Mouse (Mus musculus) heart, embryonic 11.5 days (tissue): ENCODE data around the gene Actr10. TPM values are rescaled to one million over a fixed set of nuclear protein-coding genes. Genes with fewer than 3 reads are reported as not detected.

Source experiments
- ATAC-seq: fragments of 200-750 bp; cut with Nextera tagmentation; replicated peaks from 2 replicates; pipeline ENCODE4 v1.8.0; 2017; ENCODE audit warnings: moderate library complexity; ENCODE audit not compliant: insufficient number of reproducible peaks, low FRiP score, low TSS enrichment
- H3K27ac ChIP-seq: fragments of 300-500 bp; sonication (generic); 2 replicates; pipeline ENCODE4 v1.5.1; 2014; ENCODE audit warnings: mild to moderate bottlenecking, low read depth, low read length
- H3K27me3 ChIP-seq: fragments of 300-500 bp; sonication (generic); 2 replicates; pipeline ENCODE4 v1.6.1; 2014; ENCODE audit warnings: mild to moderate bottlenecking, low read length, mixed read lengths; ENCODE audit not compliant: control insufficient read depth, insufficient read depth
- H3K36me3 ChIP-seq: fragments of 300-500 bp; sonication (generic); 2 replicates; pipeline ENCODE4 v1.6.1; 2014; ENCODE audit warnings: mild to moderate bottlenecking, low read length, moderate library complexity, mixed read lengths; ENCODE audit not compliant: control insufficient read depth, insufficient read depth
- H3K4me1 ChIP-seq: fragments of 300-500 bp; sonication (generic); 2 replicates; pipeline ENCODE4 v1.6.1; 2014; ENCODE audit warnings: low read length; ENCODE audit not compliant: control insufficient read depth, insufficient read depth
- H3K4me2 ChIP-seq: fragments of 300-500 bp; sonication (generic); 2 replicates; pipeline ENCODE4 v1.6.1; 2014; ENCODE audit warnings: mild to moderate bottlenecking, moderate library complexity
- H3K4me3 ChIP-seq: fragments of 300-500 bp; sonication (generic); 2 replicates; pipeline ENCODE4 v1.5.1; 2014; ENCODE audit warnings: low read depth, low read length
- H3K9ac ChIP-seq: fragments of 300-500 bp; sonication (generic); 2 replicates; pipeline ENCODE4 v1.6.1; 2014; ENCODE audit warnings: mild to moderate bottlenecking, low read depth, low read length, moderate library complexity
- H3K9me3 ChIP-seq: fragments of 300-500 bp; sonication (generic); replicated peaks from 2 replicates; pipeline ENCODE4 v1.6.1; 2016; ENCODE audit warnings: low read length; ENCODE audit not compliant: control insufficient read depth
- WGBS: fragments of 180-500 bp; shearing (Covaris S2); extraction: QIAGEN DNeasy Blood & Tissue Kit; methylation state at CpG from one replicate; pipeline ENCODE4 v1.1.7; 2014; ENCODE audit not compliant: insufficient replicate concordance; 5-methylcytosine and 5-hydroxymethylcytosine counted together
- polyA plus RNA-seq: library from polyadenylated mRNA; unstranded; fragments of >200 nt; fragmentation: Nextera tagmentation; extraction: Ambion mirVana; gene quantifications from 2 replicates; pipeline ENCODE4 v1.2.1, GENCODE M21; 2014

Actr10 gene
- polyA plus RNA-seq, result 201 and 216 TPM in 2 replicates

GRCm38 (mm10) chr12:70937571-70938384 is at the start of gene Actr10:
Actr10 (plus strand) TSS chr12:70937857.
- H3K4me3 ChIP-seq, result peak within 1 kb of the TSS; percentile 95
- no peaks in the 10 kb centered on the region for H3K9me3 ChIP-seq
- peaks cover 5% of the 10 kb centered on the region for H3K36me3 ChIP-seq
- peak within 1 kb of the TSS; percentile 80 for H3K4me2 ChIP-seq
- under 1% methylated on average over 59 of the region's 59 CpGs for WGBS
- peak within 1 kb of the TSS; percentile 93 for H3K27ac ChIP-seq
- H3K9ac ChIP-seq, result peak within 1 kb of the TSS; percentile 94
- no peaks in the 10 kb centered on the region for H3K27me3 ChIP-seq
- H3K4me1 ChIP-seq, result peaks cover 2% of the 10 kb centered on the region; the same call in 1 of the 2 replicates
- ATAC-seq, result peak; percentile 95

- 75% methylated on average over 5 of the region's 5 CpGs for WGBS
- no peak for ATAC-seq
- H3K36me3 ChIP-seq, result peaks cover 17% of the 10 kb centered on the region
These were observed 47.3 kb upstream of the Actr10 start for GRCm38 (mm10) chr12:70890405-70890804.

GRCm38 (mm10) chr12:70890874-70891470 is 46.7 kb upstream of the Actr10 start:
- no peaks in the 10 kb centered on the region for H3K4me1 ChIP-seq
- no peak overlapping the region for H3K9ac ChIP-seq
- no peak overlapping the region for H3K27ac ChIP-seq
- H3K4me2 ChIP-seq, result no peak overlapping the region
- no peaks in the 10 kb centered on the region for H3K9me3 ChIP-seq
- H3K4me3 ChIP-seq, result no peak overlapping the region
- H3K36me3 ChIP-seq, result peaks cover 19% of the 10 kb centered on the region
- H3K27me3 ChIP-seq, result no peaks in the 10 kb centered on the region
- no peak for ATAC-seq
- WGBS, result 86% methylated on average over 8 of the region's 8 CpGs

More at GRCm38 (mm10) chr12:70890405-70890804, 47.3 kb upstream of the Actr10 start:
- no peak overlapping the region for H3K9ac ChIP-seq
- no peak overlapping the region for H3K27ac ChIP-seq
- no peaks in the 10 kb centered on the region for H3K4me1 ChIP-seq
- H3K27me3 ChIP-seq, result no peaks in the 10 kb centered on the region
- no peaks in the 10 kb centered on the region for H3K9me3 ChIP-seq
- H3K4me2 ChIP-seq, result no peak overlapping the region
- H3K4me3 ChIP-seq, result no peak overlapping the region

- no peak overlapping the region for H3K4me2 ChIP-seq
These were observed 42.4 kb upstream of the Actr10 start for GRCm38 (mm10) chr12:70895275-70895674.

GRCm38 (mm10) chr12:70896068-70896467 is 41.6 kb upstream of the Actr10 start:
- no peak for ATAC-seq
- H3K27me3 ChIP-seq, result no peaks in the 10 kb centered on the region
- H3K9me3 ChIP-seq, result no peaks in the 10 kb centered on the region
- WGBS, result 87% methylated on average over 10 of the region's 10 CpGs
- no peak overlapping the region for H3K27ac ChIP-seq
- no peak overlapping the region for H3K4me3 ChIP-seq
- no peak overlapping the region for H3K9ac ChIP-seq
- H3K4me1 ChIP-seq, result no peaks in the 10 kb centered on the region
- peaks cover 28% of the 10 kb centered on the region for H3K36me3 ChIP-seq
- H3K4me2 ChIP-seq, result no peak overlapping the region

More at GRCm38 (mm10) chr12:70895275-70895674, 42.4 kb upstream of the Actr10 start:
- 80% methylated on average over 7 of the region's 7 CpGs for WGBS
- Histone ChIP-seq H3K27ac (no peak overlapping the region), H3K9me3 (no peaks in the 10 kb centered on the region), H3K36me3 (peaks cover 33% of the 10 kb centered on the region), H3K9ac (no peak overlapping the region), H3K27me3 (no peaks in the 10 kb centered on the region), H3K4me1 (no peaks in the 10 kb centered on the region), H3K4me3 (no peak overlapping the region)
- no peak for ATAC-seq

- 75% methylated on average over 8 of the region's 8 CpGs for WGBS
- no peak for ATAC-seq
- Histone ChIP-seq H3K36me3 (peaks cover 24% of the 10 kb centered on the region), H3K27ac (no peak overlapping the region), H3K4me2 (no peak overlapping the region), H3K4me3 (no peak overlapping the region), H3K9ac (no peak overlapping the region), H3K27me3 (no peaks in the 10 kb centered on the region), H3K9me3 (no peaks in the 10 kb centered on the region), H3K4me1 (no peaks in the 10 kb centered on the region)
These were observed 40.2 kb upstream of the Actr10 start for GRCm38 (mm10) chr12:70897434-70897833.

- Histone ChIP-seq H3K9me3 (no peaks in the 10 kb centered on the region), H3K27ac (no peak overlapping the region), H3K4me2 (no peak overlapping the region), H3K9ac (no peak overlapping the region), H3K27me3 (no peaks in the 10 kb centered on the region), H3K36me3 (peaks cover 18% of the 10 kb centered on the region), H3K4me1 (no peaks in the 10 kb centered on the region), H3K4me3 (no peak overlapping the region)
- ATAC-seq, result no peak
- WGBS, result 84% methylated on average over 8 of the region's 8 CpGs
These were observed 39.2 kb upstream of the Actr10 start for GRCm38 (mm10) chr12:70898450-70898849.

- Histone ChIP-seq H3K36me3 (peaks cover under 1% of the 10 kb centered on the region), H3K4me3 (no peak overlapping the region), H3K9me3 (no peaks in the 10 kb centered on the region), H3K4me2 (no peak overlapping the region), H3K27me3 (no peaks in the 10 kb centered on the region), H3K9ac (no peak overlapping the region), H3K4me1 (peaks cover 4% of the 10 kb centered on the region; the same call in 1 of the 2 replicates), H3K27ac (no peak overlapping the region)
- no peak for ATAC-seq
- WGBS, result 89% methylated on average over 10 of the region's 10 CpGs
These were observed 33.2 kb upstream of the Actr10 start for GRCm38 (mm10) chr12:70904471-70904870.
